Mouse (Mus musculus): ENCODE data around the gene Megf6. TPM values are rescaled to one million over a fixed set of nuclear protein-coding genes. Genes with fewer than 3 reads are reported as not detected.

Gene Megf6
- polyA plus RNA-seq, 1 experiment: 0.55 TPM

- DNase-seq: no peak
- H3K36me3 ChIP-seq (ENCODE audit: control insufficient read depth, insufficient read depth, low read length): no peaks in the 10 kb centered on the region
- no peak overlapping the region for H3K27ac ChIP-seq (ENCODE audit: insufficient read depth, low read depth, low read length)
- no peak overlapping the region for H3K4me3 ChIP-seq (ENCODE audit: insufficient read depth, low read depth, low read length)
- 73% methylated on average over 13 of the region's 13 CpGs for WGBS
- no peaks in the 10 kb centered on the region for H3K27me3 ChIP-seq (replicated peaks; ENCODE audit: control insufficient read depth, insufficient read depth, low read length)
- TF ChIP-seq CTCF (conservative IDR thresholded peaks at IDR 0.05; ENCODE audit: insufficient read depth, insufficient read length, low read depth, low read length): no peak
- TF ChIP-seq POLR2A (IDR thresholded peaks at IDR 0.05; ENCODE audit: low read depth, low read length): no peak
- H3K4me1 ChIP-seq (ENCODE audit: control insufficient read depth, insufficient read depth, low read length): no peaks in the 10 kb centered on the region
Measured at GRCm38 (mm10) chr4:154211459-154211858, 40.9 kb downstream of the Megf6 start.

- no peak overlapping the region for H3K27ac ChIP-seq (ENCODE audit: insufficient read depth, low read depth, low read length)
- no peaks in the 10 kb centered on the region for H3K27me3 ChIP-seq (replicated peaks; ENCODE audit: control insufficient read depth, insufficient read depth, low read length)
- H3K36me3 ChIP-seq (ENCODE audit: control insufficient read depth, insufficient read depth, low read length): no peaks in the 10 kb centered on the region
- H3K4me1 ChIP-seq (ENCODE audit: control insufficient read depth, insufficient read depth, low read length): no peaks in the 10 kb centered on the region
- no peak for DNase-seq
- H3K4me3 ChIP-seq (ENCODE audit: insufficient read depth, low read depth, low read length): no peak overlapping the region
- no peak for TF ChIP-seq CTCF (conservative IDR thresholded peaks at IDR 0.05; ENCODE audit: insufficient read depth, insufficient read length, low read depth, low read length)
- TF ChIP-seq POLR2A (IDR thresholded peaks at IDR 0.05; ENCODE audit: low read depth, low read length): no peak
- WGBS: 56% methylated on average over 7 of the region's 7 CpGs
Measured at GRCm38 (mm10) chr4:154213586-154213985, 43.1 kb downstream of the Megf6 start.

GRCm38 (mm10) chr4:154214075-154214474, 43.5 kb downstream of the Megf6 start:
- H3K4me1 ChIP-seq (ENCODE audit: control insufficient read depth, insufficient read depth, low read length): no peaks in the 10 kb centered on the region
- H3K4me3 ChIP-seq (ENCODE audit: insufficient read depth, low read depth, low read length): no peak overlapping the region
- no peaks in the 10 kb centered on the region for H3K27me3 ChIP-seq (replicated peaks; ENCODE audit: control insufficient read depth, insufficient read depth, low read length)
- 24% methylated on average over 5 of the region's 5 CpGs for WGBS
- H3K36me3 ChIP-seq (ENCODE audit: control insufficient read depth, insufficient read depth, low read length): no peaks in the 10 kb centered on the region
- DNase-seq: no peak
- TF ChIP-seq POLR2A (IDR thresholded peaks at IDR 0.05; ENCODE audit: low read depth, low read length) (no peak), CTCF (conservative IDR thresholded peaks at IDR 0.05; ENCODE audit: insufficient read depth, insufficient read length, low read depth, low read length) (no peak)
- H3K27ac ChIP-seq (ENCODE audit: insufficient read depth, low read depth, low read length): no peak overlapping the region

- no peaks in the 10 kb centered on the region for H3K36me3 ChIP-seq (ENCODE audit: control insufficient read depth, insufficient read depth, low read length)
- WGBS: 49% methylated on average over 7 of the region's 7 CpGs
- DNase-seq: no peak
- no peaks in the 10 kb centered on the region for H3K27me3 ChIP-seq (replicated peaks; ENCODE audit: control insufficient read depth, insufficient read depth, low read length)
- H3K27ac ChIP-seq (ENCODE audit: insufficient read depth, low read depth, low read length): no peak overlapping the region
- no peak overlapping the region for H3K4me3 ChIP-seq (ENCODE audit: insufficient read depth, low read depth, low read length)
- no peaks in the 10 kb centered on the region for H3K4me1 ChIP-seq (ENCODE audit: control insufficient read depth, insufficient read depth, low read length)
- TF ChIP-seq POLR2A (IDR thresholded peaks at IDR 0.05; ENCODE audit: low read depth, low read length): no peak
- no peak for TF ChIP-seq CTCF (conservative IDR thresholded peaks at IDR 0.05; ENCODE audit: insufficient read depth, insufficient read length, low read depth, low read length)
Measured at GRCm38 (mm10) chr4:154217711-154218350, 47.3 kb downstream of the Megf6 start.

- no peaks in the 10 kb centered on the region for H3K36me3 ChIP-seq (ENCODE audit: control insufficient read depth, insufficient read depth, low read length)
- peak; percentile 45 for DNase-seq
- H3K4me1 ChIP-seq (ENCODE audit: control insufficient read depth, insufficient read depth, low read length): no peaks in the 10 kb centered on the region
- no peaks in the 10 kb centered on the region for H3K27me3 ChIP-seq (replicated peaks; ENCODE audit: control insufficient read depth, insufficient read depth, low read length)
- no peak for TF ChIP-seq POLR2A (IDR thresholded peaks at IDR 0.05; ENCODE audit: low read depth, low read length)
- TF ChIP-seq CTCF (conservative IDR thresholded peaks at IDR 0.05; ENCODE audit: insufficient read depth, insufficient read length, low read depth, low read length): no peak
- no peak overlapping the region for H3K4me3 ChIP-seq (ENCODE audit: insufficient read depth, low read depth, low read length)
- 43% methylated on average over 6 of the region's 6 CpGs for WGBS
- H3K27ac ChIP-seq (ENCODE audit: insufficient read depth, low read depth, low read length): no peak overlapping the region
Measured at GRCm38 (mm10) chr4:154222773-154223172, 52.2 kb downstream of the Megf6 start.

GRCm38 (mm10) chr4:154224267-154224969, 53.9 kb downstream of the Megf6 start:
- H3K4me3 ChIP-seq (ENCODE audit: insufficient read depth, low read depth, low read length): no peak overlapping the region
- H3K4me1 ChIP-seq (ENCODE audit: control insufficient read depth, insufficient read depth, low read length): no peaks in the 10 kb centered on the region
- DNase-seq: no peak
- TF ChIP-seq POLR2A (IDR thresholded peaks at IDR 0.05; ENCODE audit: low read depth, low read length) (no peak), CTCF (conservative IDR thresholded peaks at IDR 0.05; ENCODE audit: insufficient read depth, insufficient read length, low read depth, low read length) (no peak)
- H3K27ac ChIP-seq (ENCODE audit: insufficient read depth, low read depth, low read length): no peak overlapping the region
- H3K27me3 ChIP-seq (replicated peaks; ENCODE audit: control insufficient read depth, insufficient read depth, low read length): no peaks in the 10 kb centered on the region
- 52% methylated on average over 6 of the region's 6 CpGs for WGBS
- H3K36me3 ChIP-seq (ENCODE audit: control insufficient read depth, insufficient read depth, low read length): no peaks in the 10 kb centered on the region

- DNase-seq: no peak
- no peak overlapping the region for H3K4me3 ChIP-seq (ENCODE audit: insufficient read depth, low read depth, low read length)
- TF ChIP-seq POLR2A (IDR thresholded peaks at IDR 0.05; ENCODE audit: low read depth, low read length): no peak
- no peaks in the 10 kb centered on the region for H3K27me3 ChIP-seq (replicated peaks; ENCODE audit: control insufficient read depth, insufficient read depth, low read length)
- H3K36me3 ChIP-seq (ENCODE audit: control insufficient read depth, insufficient read depth, low read length): no peaks in the 10 kb centered on the region
- H3K27ac ChIP-seq (ENCODE audit: insufficient read depth, low read depth, low read length): no peak overlapping the region
- no peaks in the 10 kb centered on the region for H3K4me1 ChIP-seq (ENCODE audit: control insufficient read depth, insufficient read depth, low read length)
- 62% methylated on average over 9 of the region's 9 CpGs for WGBS
Measured at GRCm38 (mm10) chr4:154224970-154225309, 54.4 kb downstream of the Megf6 start.
